9 mouse cellular contexts compared by ENCODE assay signal in the genomic region with DNA sequence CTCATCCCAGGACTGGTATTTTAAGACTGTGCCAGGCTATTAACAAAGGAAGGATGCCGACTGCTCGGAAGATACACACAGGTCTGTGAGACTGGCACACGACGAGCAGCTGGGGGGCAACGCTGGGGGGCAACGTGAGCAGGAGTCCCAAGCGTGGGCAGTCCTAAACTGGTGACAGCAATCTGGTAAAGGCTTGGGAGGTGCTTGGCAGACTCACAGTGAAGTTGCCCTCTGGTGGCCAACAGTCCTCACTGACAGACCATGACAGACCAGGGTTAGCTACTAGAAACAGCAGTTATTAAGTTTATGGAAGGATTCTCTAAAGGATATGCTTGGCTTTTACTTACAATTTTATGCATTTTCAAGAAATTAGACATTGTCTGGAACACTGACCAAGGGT. TPM values are rescaled to one million over a fixed set of nuclear protein-coding genes. Genes with fewer than 3 reads are reported as not detected.
A peak's percentile ranks its signal among the peaks of the same experiment; 100 is the strongest.
DNase-seq lines count a peak whose midpoint lies in the region; ATAC-seq lines count a peak whose summit lies in the region.
"Had no signal": no experiment of that assay in that cellular context is flagged by ENCODE, and none has a peak within 500 bp of the region (broad histone marks: within the 10 kb centered on the region; RNA-seq: fewer than 3 reads in every experiment).

No protein-coding gene starts in this region.

- 44% methylated on average over 7 of the region's 7 CpGs for WGBS in intestine, embryonic 14.5 days
- 32% methylated on average over 7 of the region's 7 CpGs for WGBS in limb, embryonic 12.5 days
- 41% methylated on average over 7 of the region's 7 CpGs for WGBS in midbrain, embryonic 14.5 days

- no peak overlapping the region for H3K9ac ChIP-seq in intestine, embryonic 14.5 days (ENCODE audit: low read length)
- H3K9ac ChIP-seq in limb, embryonic 12.5 days (replicated peaks) = no peak overlapping the region
- no peak overlapping the region for H3K9ac ChIP-seq in midbrain, embryonic 14.5 days (replicated peaks; ENCODE audit: low read length)
- H3K9ac ChIP-seq: embryonic facial prominence, embryonic 15.5 days had no signal

- no peaks in the 10 kb centered on the region for H3K27me3 ChIP-seq in intestine, embryonic 14.5 days (replicated peaks; ENCODE audit: control insufficient read depth, insufficient read depth, low read length)
- H3K27me3 ChIP-seq in limb, embryonic 12.5 days = no peaks in the 10 kb centered on the region
- no peaks in the 10 kb centered on the region for H3K27me3 ChIP-seq in midbrain, embryonic 14.5 days (ENCODE audit: control insufficient read depth, insufficient read depth, low read length)
- H3K27me3 ChIP-seq: embryonic facial prominence, embryonic 15.5 days had no signal

- H3K9me3 ChIP-seq in intestine, embryonic 14.5 days (ENCODE audit: control insufficient read depth, low read length) = no peaks in the 10 kb centered on the region
- no peaks in the 10 kb centered on the region for H3K9me3 ChIP-seq in limb, embryonic 12.5 days
- no peaks in the 10 kb centered on the region for H3K9me3 ChIP-seq in midbrain, embryonic 14.5 days (ENCODE audit: control insufficient read depth, low read length)
- H3K9me3 ChIP-seq: embryonic facial prominence, embryonic 15.5 days had no signal

- H3K4me1 ChIP-seq in intestine, embryonic 14.5 days (replicated peaks; ENCODE audit: control insufficient read depth, insufficient read depth, low read length) = peaks cover 4% of the 10 kb centered on the region
- no peaks in the 10 kb centered on the region for H3K4me1 ChIP-seq in limb, embryonic 12.5 days (replicated peaks)
- no peaks in the 10 kb centered on the region for H3K4me1 ChIP-seq in midbrain, embryonic 14.5 days (ENCODE audit: control insufficient read depth, insufficient read depth, low read length)
- H3K4me1 ChIP-seq: embryonic facial prominence, embryonic 15.5 days had no signal

- DNase-seq in urinary bladder, postnatal 25 days (ENCODE audit: low spot score) = peak; percentile 49
- no peak for DNase-seq in urinary bladder, postnatal 10 days (ENCODE audit: low spot score)
- DNase-seq in cerebellum, postnatal 10 days = peak; percentile 83 to 86
- DNase-seq in frontal cortex, postnatal 14 days (ENCODE audit: low spot score in 2 of 2) = peak; percentile 44 to 57
- DNase-seq in intestine, embryonic 14.5 days (ENCODE audit: low spot score) = peak; percentile 62
- peak; percentile 82 for DNase-seq in midbrain, embryonic 14.5 days
- DNase-seq in spleen, postnatal 4 days (ENCODE audit: low spot score in 2 of 2) = peak; percentile 30 to 72

- H3K4me2 ChIP-seq in intestine, embryonic 14.5 days (ENCODE audit: low read length) = no peak overlapping the region
- H3K4me2 ChIP-seq in limb, embryonic 12.5 days = no peak overlapping the region
- H3K4me2 ChIP-seq in midbrain, embryonic 14.5 days (ENCODE audit: low read length) = no peak overlapping the region
- H3K4me2 ChIP-seq: embryonic facial prominence, embryonic 15.5 days had no signal

- H3K36me3 ChIP-seq in intestine, embryonic 14.5 days (ENCODE audit: control insufficient read depth, insufficient read depth, low read length) = peaks cover 28% of the 10 kb centered on the region
- peaks cover 42% of the 10 kb centered on the region for H3K36me3 ChIP-seq in limb, embryonic 12.5 days
- H3K36me3 ChIP-seq in midbrain, embryonic 14.5 days (ENCODE audit: control insufficient read depth, insufficient read depth, low read length) = peaks cover 36% of the 10 kb centered on the region

- H3K27ac ChIP-seq in intestine, embryonic 14.5 days (ENCODE audit: low read depth) = no peak overlapping the region
- no peak overlapping the region for H3K27ac ChIP-seq in limb, embryonic 12.5 days
- no peak overlapping the region for H3K27ac ChIP-seq in midbrain, embryonic 14.5 days (replicated peaks; ENCODE audit: low read depth, low read length)
- H3K27ac ChIP-seq: embryonic facial prominence, embryonic 15.5 days had no signal

- ATAC-seq in intestine, embryonic 14.5 days (replicated peaks; ENCODE audit: low FRiP score, low TSS enrichment, low read depth) = peak; percentile 65; the same call in 1 of the 2 replicates
- ATAC-seq in limb, embryonic 12.5 days (ENCODE audit: insufficient number of reproducible peaks, insufficient read depth, low FRiP score, low TSS enrichment, low read depth) = 0 out of 2 replicates have a peak, but pooled peaks have one; percentile 20
- peak; percentile 60; the same call in 1 of the 2 replicates for ATAC-seq in midbrain, embryonic 14.5 days (ENCODE audit: low FRiP score, low TSS enrichment)

- H3K4me3 ChIP-seq in intestine, embryonic 14.5 days (ENCODE audit: low read depth, low read length) = no peak overlapping the region
- H3K4me3 ChIP-seq in limb, embryonic 12.5 days (replicated peaks) = no peak overlapping the region
- no peak overlapping the region for H3K4me3 ChIP-seq in midbrain, embryonic 14.5 days (replicated peaks; ENCODE audit: low read depth, low read length)
- H3K4me3 ChIP-seq: embryonic facial prominence, embryonic 15.5 days had no signal

RNA-seq across cellular contexts. Expression of a gene that starts 31.8 kb away (rescaled TPM):
- polyA plus RNA-seq in intestine, embryonic 14.5 days (2014; fragmentation: Nextera tagmentation; extraction: Ambion mirVana) = 19.1 and 23.3 TPM in 2 replicates
- 18.4 and 20.8 TPM in 2 replicates for polyA plus RNA-seq in limb, embryonic 12.5 days (2016; fragmentation: Nextera tagmentation; extraction: Ambion mirVana)
- 19.3 and 25.2 TPM in 2 replicates for polyA plus RNA-seq in midbrain, embryonic 14.5 days (2014; fragmentation: Nextera tagmentation; extraction: Ambion mirVana)

RNA-seq across cellular contexts. Expression of a gene that starts 45.4 kb away (rescaled TPM):
- polyA plus RNA-seq in intestine, embryonic 14.5 days (2014; fragmentation: Nextera tagmentation; extraction: Ambion mirVana) = 2.5 and 3.0 TPM in 2 replicates
- 0.40 and 0.70 TPM in 2 replicates for polyA plus RNA-seq in limb, embryonic 12.5 days (2016; fragmentation: Nextera tagmentation; extraction: Ambion mirVana)
- 1.3 and 1.5 TPM in 2 replicates for polyA plus RNA-seq in midbrain, embryonic 14.5 days (2014; fragmentation: Nextera tagmentation; extraction: Ambion mirVana)

RNA-seq across cellular contexts. Expression of a gene that starts 50.9 kb away (rescaled TPM):
- 10.3 and 11.5 TPM in 2 replicates for polyA plus RNA-seq in intestine, embryonic 14.5 days (2014; fragmentation: Nextera tagmentation; extraction: Ambion mirVana)
- polyA plus RNA-seq in limb, embryonic 12.5 days (2016; fragmentation: Nextera tagmentation; extraction: Ambion mirVana) = 6.0 and 6.8 TPM in 2 replicates
- polyA plus RNA-seq in midbrain, embryonic 14.5 days (2014; fragmentation: Nextera tagmentation; extraction: Ambion mirVana) = 12.1 and 16.5 TPM in 2 replicates
